Mouse (Mus musculus): Measurements from ENCODE around the gene Cmbl. TPM values are rescaled to one million over a fixed set of nuclear protein-coding genes. Genes with fewer than 3 reads are reported as not detected.

The Cmbl gene
- polyA plus RNA-seq, 1 experiment from 2014 or later, result 17.3 TPM

Other genes starting within 250 kb of the Cmbl start
- 0.52 and 0.87 TPM in 2 replicates for gene Ankrd33b, start 197.7 kb upstream of the Cmbl start, polyA plus RNA-seq (2015; fragmentation: Nextera tagmentation; extraction: Ambion mirVana)
- 2.9 and 3.0 TPM in 2 replicates for gene Ropn1l, start 111.7 kb upstream of the Cmbl start, polyA plus RNA-seq (2015; fragmentation: Nextera tagmentation; extraction: Ambion mirVana)
- 25.6 and 27.3 TPM in 2 replicates for gene March6, start 34.3 kb upstream of the Cmbl start, polyA plus RNA-seq (2015; fragmentation: Nextera tagmentation; extraction: Ambion mirVana)
- 457 and 489 TPM in 2 replicates for gene Cct5, start 36.4 kb downstream of the Cmbl start, polyA plus RNA-seq (2015; fragmentation: Nextera tagmentation; extraction: Ambion mirVana)
- gene Fam173b, start 36.5 kb downstream of the Cmbl start, polyA plus RNA-seq (2015; fragmentation: Nextera tagmentation; extraction: Ambion mirVana), result 11.9 and 15.1 TPM in 2 replicates

All from stomach, embryonic 15.5 days (tissue).